Mouse (Mus musculus): ENCODE results near the gene Maip1. TPM values are rescaled to one million over a fixed set of nuclear protein-coding genes. Genes with fewer than 3 reads are reported as not detected.

Maip1 gene
- polyA plus RNA-seq, 1 experiment = 3.8 TPM

GRCm38 (mm10) chr1:57445679-57446078 is 39.6 kb downstream of the Maip1 start:
- no peaks in the 10 kb centered on the region for H3K27me3 ChIP-seq (ENCODE audit: control insufficient read depth, insufficient read depth, low read length)
- 79% methylated on average over 10 of the region's 10 CpGs for WGBS
- no peak overlapping the region for H3K27ac ChIP-seq (ENCODE audit: insufficient read depth, low read depth, low read length)
- no peaks in the 10 kb centered on the region for H3K4me1 ChIP-seq (ENCODE audit: control insufficient read depth, insufficient read depth, insufficient read length, low read length)
- TF ChIP-seq POLR2A (IDR thresholded peaks at IDR 0.05; ENCODE audit: low read depth, low read length) = no peak
- TF ChIP-seq CTCF (IDR thresholded peaks at IDR 0.05; ENCODE audit: extremely low read depth, insufficient read length, insufficient replicate concordance, low read depth, low read length) = no peak
- H3K36me3 ChIP-seq (ENCODE audit: control insufficient read depth, insufficient read depth, low read length) = no peaks in the 10 kb centered on the region
- H3K4me3 ChIP-seq (ENCODE audit: low read depth, low read length) = no peak overlapping the region

- 87% methylated on average over 1 of the region's 1 CpGs for WGBS
- no peak overlapping the region for H3K27ac ChIP-seq (ENCODE audit: insufficient read depth, low read depth, low read length)
- no peak overlapping the region for H3K4me3 ChIP-seq (ENCODE audit: low read depth, low read length)
- TF ChIP-seq CTCF (IDR thresholded peaks at IDR 0.05; ENCODE audit: extremely low read depth, insufficient read length, insufficient replicate concordance, low read depth, low read length) = no peak
- TF ChIP-seq POLR2A (IDR thresholded peaks at IDR 0.05; ENCODE audit: low read depth, low read length) = no peak
- H3K27me3 ChIP-seq (ENCODE audit: control insufficient read depth, insufficient read depth, low read length) = no peaks in the 10 kb centered on the region
- H3K36me3 ChIP-seq (ENCODE audit: control insufficient read depth, insufficient read depth, low read length) = no peaks in the 10 kb centered on the region
- H3K4me1 ChIP-seq (ENCODE audit: control insufficient read depth, insufficient read depth, insufficient read length, low read length) = no peaks in the 10 kb centered on the region
These were observed 44.1 kb downstream of the Maip1 start for GRCm38 (mm10) chr1:57450241-57450640.

- Histone ChIP-seq H3K36me3 (ENCODE audit: control insufficient read depth, insufficient read depth, low read length) (no peaks in the 10 kb centered on the region), H3K4me3 (ENCODE audit: low read depth, low read length) (no peak overlapping the region), H3K27me3 (ENCODE audit: control insufficient read depth, insufficient read depth, low read length) (no peaks in the 10 kb centered on the region), H3K4me1 (ENCODE audit: control insufficient read depth, insufficient read depth, insufficient read length, low read length) (no peaks in the 10 kb centered on the region), H3K27ac (ENCODE audit: insufficient read depth, low read depth, low read length) (no peak overlapping the region)
- TF ChIP-seq CTCF (IDR thresholded peaks at IDR 0.05; ENCODE audit: extremely low read depth, insufficient read length, insufficient replicate concordance, low read depth, low read length) = no peak
- no peak for TF ChIP-seq POLR2A (IDR thresholded peaks at IDR 0.05; ENCODE audit: low read depth, low read length)
- WGBS = 71% methylated on average over 6 of the region's 6 CpGs
These were observed 54.3 kb downstream of the Maip1 start for GRCm38 (mm10) chr1:57460305-57460940.

Other genes starting within 250 kb of the Maip1 start
- 10.2 and 14.6 TPM in 2 replicates for gene 1700066M21Rik, start 28.7 kb upstream of the Maip1 start, polyA plus RNA-seq (2012; rRNA removed)
- gene Tyw5, start 773 bp downstream of the Maip1 start, polyA plus RNA-seq (2012; rRNA removed) = 0.39 and 0.51 TPM in 2 replicates